Mouse (Mus musculus): ENCODE data around the gene Sgms1.

Gene Sgms1

DNA sequence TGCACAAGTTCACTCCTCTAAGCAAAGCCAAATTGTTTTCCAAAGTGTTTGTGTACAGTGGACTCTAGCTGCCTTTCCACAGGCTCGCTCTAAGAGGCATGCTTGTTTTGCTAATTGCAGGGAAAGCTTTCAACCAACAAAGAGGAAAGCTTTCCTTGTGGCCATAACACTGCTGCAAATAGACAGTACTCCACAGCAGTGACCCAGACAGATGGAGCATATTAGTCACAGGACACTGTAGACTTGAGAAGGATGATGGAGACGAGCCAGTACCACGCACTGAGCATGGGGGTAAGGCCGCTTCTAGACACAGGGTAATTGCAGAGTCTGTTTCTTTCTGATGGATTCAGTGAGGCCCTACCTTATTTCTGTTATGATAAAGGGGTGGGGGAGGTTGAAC lies 33.3 kb downstream of the Sgms1 start:
- no peak for DNase-seq (ENCODE audit: low read depth, low spot score)

DNA sequence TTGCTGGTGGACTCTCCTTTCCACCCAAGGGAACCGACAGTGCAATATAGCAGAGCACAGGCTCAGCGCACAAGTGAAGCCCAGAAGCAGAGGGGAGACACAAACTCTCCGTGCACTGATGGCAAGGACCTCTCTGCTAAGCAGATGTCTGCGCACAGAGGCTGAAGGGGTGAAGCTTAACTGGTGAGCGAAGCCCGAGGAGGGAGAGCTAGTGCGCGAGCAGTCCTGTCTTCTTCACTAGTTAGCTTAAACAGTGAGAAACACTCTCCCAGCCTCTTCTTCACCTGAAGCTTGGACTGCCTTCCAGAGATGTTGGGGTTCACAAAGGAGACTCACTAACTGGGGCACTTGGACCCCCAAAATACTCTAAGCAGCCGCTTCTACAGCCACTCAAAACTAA lies 36.1 kb downstream of the Sgms1 start:
- no peak for DNase-seq (ENCODE audit: low read depth, low spot score)

DNA sequence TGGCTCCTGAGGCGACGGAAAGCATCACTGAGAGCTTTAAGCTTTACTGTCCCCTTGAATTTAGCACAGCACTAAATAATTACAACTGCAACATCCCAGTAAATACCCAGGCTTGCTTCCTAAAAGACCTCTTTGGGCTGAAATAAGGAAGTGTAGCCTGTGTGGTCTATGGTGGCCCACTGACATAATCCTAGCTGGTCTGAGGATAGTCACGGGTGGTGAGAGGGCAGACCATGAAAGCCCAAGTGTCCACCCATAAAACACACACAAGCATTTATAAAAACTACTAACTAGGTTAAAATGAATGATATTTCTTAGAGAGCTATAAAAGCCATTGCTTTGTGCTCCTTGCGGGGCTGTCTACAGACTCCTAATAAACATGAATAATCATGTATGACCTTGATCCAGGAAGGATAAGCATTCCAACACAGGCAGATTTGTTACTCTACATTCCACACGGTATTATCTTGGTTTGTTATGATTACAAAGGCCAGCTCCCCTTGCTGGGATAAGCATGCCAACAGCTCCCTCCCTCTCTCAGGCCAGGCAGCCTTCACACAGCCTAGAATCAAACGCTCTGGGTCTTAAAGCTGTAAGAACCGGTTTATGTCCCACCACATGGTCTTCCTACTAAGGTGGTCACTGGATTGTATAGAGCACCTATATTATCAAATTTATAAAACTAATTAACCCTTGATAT lies 40.4 kb downstream of the Sgms1 start:
- DNase-seq (ENCODE audit: low read depth, low spot score), result no peak

DNA sequence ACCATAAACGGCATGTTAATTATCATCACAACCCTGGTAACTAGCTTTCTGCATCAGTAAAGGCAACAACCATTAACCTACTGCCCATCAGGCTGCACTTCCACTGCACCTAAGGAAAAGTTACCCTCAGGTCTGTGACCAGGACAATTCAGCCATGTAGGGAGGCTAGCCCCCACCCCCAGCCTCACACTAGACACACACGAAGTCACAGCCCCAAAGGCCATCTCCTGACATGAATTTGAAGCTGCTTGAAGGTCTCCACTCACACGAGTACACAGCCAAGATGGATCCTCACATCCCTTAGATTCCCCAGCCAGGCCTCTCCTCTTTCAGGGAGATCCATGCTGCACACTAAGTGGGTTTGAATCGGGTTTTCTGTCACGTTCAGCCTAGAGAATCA lies 42.0 kb downstream of the Sgms1 start:
- DNase-seq (ENCODE audit: low read depth, low spot score), result no peak

DNA sequence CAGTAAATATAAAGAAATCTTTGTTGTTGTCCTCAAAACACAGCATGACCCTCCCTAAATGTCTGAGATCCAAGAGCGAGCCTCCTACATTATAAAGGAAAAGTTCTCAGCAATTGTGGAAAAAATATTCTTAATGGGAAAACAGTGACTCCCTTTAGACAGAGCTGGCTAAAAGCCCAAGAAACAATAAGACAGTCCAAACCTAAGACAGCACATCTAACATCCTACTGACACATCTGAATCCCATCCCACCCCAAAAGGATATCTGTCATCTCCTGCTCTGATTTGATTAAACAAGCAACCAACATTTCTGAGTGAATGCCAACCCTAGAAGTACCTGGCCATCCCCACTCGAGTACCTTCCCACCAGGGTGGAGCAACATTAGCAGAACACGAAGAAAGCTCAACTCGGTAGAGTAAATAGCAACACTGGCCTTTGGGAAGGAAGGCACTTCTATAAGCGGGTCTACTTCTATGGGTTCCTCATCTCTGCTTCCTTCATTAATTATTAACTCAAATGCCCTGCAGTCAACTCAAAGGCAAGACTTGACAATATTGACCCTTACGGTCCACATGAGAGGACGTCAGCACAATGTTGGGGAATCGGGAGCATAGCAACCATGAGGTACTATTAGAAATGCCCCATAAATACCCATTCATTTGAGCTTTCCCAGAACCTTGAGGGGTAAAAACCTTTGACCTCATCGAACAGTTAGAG lies 42.7 kb downstream of the Sgms1 start:
- DNase-seq (ENCODE audit: low read depth, low spot score), result no peak

DNA sequence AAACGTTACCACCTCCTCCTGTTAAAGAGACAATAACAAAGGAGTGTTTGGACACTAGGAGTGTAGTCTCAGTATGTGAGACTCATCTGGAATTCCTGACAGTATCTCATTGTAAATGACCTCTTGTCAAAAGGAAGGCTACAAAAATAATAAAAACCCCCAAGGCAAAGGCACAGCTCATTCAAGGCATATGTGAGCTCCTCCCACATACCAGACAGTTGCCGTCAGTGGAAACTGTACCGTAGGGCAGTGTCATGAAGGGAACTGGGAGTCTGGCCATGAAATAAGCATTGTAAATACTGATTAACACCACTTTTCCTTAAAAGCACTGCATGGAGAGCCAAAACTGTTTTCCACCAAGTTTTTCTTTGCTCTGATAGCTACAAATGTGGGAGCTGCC lies 43.3 kb downstream of the Sgms1 start:
- no peak for DNase-seq (ENCODE audit: low read depth, low spot score)

DNA sequence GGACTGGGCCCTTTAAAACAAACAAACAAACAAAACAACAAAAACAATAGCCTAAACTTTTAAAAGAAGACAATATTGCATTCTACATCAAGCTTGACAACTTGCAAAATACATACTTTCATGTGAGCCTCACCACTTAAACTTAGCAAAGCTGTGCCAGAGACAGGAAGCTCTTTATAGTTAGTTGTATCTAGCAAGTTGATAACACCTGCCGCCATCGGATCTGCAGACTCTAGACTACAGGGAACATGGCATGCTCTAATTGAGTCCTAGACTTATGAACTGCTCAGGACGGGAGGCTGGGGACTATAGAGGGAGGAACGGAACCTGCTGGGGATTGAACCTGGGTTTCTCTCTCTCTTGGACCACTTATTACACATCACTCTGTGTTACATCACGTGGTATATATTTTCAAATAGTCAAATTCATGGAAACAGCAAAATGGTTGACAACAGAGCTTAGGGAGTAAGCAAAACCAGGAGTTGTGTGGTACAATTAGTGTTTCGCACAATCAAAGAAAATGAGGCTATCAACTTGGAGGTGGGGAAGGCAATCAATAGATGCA lies 44.3 kb downstream of the Sgms1 start:
- DNase-seq (ENCODE audit: low read depth, low spot score), result no peak

DNA sequence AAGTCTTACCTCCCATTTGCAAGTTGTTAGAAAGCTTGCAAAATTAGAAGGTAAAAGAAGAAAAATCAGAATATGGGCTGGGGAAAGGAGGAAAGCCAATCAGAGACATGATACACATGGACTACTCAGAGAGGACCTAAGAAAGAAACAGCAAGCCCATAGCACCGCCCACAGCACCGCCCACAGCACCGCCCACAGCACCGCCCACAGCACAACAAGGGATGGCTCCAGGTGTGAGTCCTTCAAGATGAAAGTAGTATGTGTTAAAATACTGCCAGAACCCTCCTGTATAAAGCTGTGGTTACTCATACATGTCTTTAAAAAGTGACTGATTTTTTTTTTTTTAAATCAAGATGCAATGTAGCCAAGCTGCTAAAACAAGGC lies 44.8 kb downstream of the Sgms1 start:
- DNase-seq (ENCODE audit: low read depth, low spot score), result no peak

DNA sequence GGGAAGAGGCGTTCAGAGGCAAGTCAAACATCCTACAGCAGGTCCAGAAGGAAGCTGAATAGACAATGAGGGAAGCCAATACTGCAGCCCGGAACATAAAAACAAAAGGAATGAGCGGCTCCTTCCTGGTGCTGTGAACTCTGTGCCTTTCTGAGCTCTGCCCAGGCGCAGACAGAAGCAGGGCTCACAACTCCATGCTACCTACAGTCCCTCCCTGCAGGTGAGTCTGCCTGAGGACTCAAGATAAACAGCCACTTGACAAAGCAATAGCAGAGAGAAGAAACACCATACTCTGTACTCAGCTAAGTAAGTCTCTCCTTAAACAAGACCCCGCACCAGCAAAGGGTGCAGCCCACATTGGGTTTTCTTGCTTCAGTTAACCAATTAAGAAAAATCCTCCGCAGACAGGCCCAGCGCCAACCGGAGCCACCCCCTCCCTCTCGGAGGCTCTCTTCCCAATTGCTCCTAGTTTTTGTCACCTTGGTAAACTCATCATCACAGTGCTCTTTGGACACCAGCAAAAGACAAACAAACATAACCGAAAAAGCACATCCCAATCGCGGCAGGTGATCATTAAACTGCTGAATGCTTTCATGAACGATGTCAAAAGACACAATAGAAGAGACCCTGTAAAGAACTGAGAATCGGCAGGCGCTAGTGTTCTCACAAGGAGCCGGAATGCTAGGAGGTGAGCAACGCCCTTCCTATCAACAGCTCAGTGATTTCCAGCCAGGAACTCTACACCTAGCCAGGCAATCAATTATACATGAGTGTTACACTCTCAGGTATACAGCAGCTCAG lies 45.4 kb downstream of the Sgms1 start:
- DNase-seq (ENCODE audit: low read depth, low spot score), result no peak

DNA sequence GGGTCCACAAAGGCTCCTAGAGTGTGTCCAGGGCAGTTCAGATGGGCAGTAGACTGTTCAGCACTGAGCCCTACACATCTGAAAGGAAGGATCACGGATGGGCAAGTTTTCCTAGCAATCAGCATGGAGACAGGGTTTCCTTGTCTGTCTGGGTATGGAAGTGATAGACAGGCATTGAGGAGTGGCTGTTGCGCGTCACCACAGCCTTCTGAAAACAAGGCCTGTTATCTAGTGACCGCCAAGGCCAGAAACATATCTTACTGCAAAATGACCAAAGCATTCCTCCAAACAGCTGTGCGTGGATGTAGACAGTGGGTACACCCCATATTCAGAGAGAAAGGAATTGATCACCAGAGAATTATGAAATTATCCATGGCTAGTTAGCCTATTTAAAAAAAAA lies 47.1 kb downstream of the Sgms1 start:
- DNase-seq (ENCODE audit: low read depth, low spot score), result no peak

DNA sequence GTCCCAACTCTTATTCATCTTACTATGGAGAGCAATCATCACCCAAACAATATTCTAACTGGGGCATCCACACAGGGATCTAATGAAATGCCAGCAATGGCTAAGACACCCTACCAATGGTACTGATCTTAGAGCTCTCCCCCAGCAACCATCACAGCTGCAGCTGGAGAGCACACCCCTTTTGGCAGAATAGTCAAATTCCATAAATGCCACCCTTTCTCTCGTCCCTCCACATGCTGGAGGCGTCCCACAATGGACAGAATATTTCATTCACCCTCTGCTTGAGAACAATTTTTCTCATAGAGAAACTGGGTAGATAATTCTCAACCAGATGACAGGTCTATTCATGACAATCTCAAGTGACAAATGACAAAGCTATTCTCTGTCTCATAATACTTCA lies 48.4 kb downstream of the Sgms1 start:
- no peak for DNase-seq (ENCODE audit: low read depth, low spot score)

DNA sequence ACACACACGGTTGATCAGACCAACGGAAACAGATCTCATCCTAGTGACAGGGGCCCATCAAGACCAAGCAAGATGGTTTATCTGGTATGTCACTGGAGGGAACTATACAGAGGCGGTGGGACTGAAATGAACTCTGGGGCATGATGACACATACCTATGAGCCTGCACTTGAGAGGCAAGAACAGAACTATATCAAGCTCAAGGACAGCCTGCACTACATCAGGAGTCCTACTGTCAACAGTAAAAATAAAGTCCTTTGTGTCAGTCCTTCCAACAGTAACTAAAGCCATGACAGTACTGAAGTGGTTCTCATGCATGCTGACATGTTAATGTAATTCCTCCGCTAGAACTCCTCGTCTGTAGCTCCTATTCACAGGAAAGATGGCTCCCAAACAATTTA lies 49.3 kb downstream of the Sgms1 start:
- no peak for DNase-seq (ENCODE audit: low read depth, low spot score)

DNA sequence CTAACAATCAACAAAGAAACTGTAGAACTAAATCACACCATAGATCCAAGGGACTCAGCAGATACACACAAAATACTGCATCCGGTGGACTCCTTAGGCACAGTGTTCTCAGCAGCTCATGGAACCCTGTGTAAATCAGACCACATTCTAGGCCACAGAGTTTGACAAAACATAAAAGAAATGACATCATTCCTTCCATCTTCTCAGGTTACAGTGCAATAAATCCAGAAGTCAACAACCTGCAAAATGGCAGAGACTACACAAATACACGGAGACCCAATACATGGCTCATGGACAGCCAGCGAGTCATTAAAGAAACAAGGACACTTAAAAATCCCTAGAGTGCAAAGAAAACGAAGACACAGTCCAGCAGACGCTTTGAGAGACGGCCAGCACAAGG lies 51.8 kb downstream of the Sgms1 start:
- DNase-seq (ENCODE audit: low read depth, low spot score), result no peak

DNA sequence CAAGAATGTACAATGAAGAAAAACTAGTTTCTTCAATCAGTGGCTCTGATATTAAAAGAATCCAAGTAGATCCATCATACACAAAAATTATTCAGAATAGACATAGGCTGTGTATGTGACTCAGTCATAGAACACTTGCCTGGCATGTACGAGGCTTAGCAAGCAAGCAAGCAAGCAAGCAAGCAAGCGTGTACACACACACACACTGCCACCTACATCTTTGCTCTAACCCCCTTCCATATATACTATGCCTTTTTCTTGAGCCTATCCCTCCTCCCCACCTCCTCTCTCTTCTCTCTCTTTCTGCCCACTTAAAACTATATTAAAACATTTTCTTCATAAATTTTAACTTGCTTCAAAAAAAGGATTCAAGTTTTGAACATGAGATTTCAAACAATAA lies 54.8 kb downstream of the Sgms1 start:
- DNase-seq (ENCODE audit: low read depth, low spot score), result no peak

DNA sequence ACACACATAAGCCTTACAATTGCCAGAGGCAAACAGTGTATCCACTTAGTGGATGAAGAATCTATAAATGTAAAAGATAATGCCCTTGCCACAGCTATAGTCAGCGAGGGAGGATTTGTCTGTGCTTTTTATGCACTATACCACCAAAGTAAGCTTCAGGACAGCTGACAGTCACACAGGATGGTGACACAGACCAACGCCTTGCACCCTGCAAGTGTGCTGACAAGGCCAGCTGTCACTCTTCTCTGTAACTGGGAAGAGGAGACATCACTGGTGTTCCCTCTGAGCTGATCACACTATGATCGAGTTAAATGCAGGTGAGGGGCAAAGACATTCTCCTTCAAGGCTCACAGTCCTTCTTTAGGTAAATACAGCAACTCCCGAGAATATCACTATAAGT lies 56.0 kb downstream of the Sgms1 start:
- no peak for DNase-seq (ENCODE audit: low read depth, low spot score)

DNA sequence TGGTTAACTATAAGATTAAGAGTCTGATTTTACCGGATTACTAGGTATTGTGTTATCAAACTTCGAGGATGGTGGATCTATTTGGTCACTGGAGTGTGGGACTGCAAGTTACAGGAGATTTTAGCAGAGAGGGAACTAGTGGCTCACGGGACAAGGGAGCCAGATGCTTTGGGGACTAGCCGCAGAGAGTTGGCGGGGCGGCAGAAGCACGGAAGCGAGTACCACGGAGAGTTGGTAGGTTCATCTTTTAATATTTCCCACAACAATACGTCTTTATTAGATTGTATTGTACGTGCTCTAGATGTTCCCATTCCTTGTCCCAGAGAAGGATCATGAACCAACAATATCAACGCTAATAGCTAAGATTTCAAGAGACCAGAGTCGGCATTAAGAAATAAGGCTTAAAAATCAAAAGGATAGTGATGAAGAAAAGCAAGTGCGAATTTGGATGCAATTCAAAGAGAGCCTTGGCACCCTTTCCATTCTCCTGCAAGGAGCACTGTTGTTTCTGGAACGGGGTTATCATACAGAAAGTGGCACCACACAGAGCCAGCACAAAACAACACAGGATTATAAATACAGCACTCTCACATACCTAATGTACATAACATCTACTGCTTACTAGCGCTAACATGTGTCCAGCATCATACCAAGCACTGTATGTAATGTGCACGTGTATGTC lies 56.6 kb downstream of the Sgms1 start:
- DNase-seq (ENCODE audit: low read depth, low spot score), result no peak

DNA sequence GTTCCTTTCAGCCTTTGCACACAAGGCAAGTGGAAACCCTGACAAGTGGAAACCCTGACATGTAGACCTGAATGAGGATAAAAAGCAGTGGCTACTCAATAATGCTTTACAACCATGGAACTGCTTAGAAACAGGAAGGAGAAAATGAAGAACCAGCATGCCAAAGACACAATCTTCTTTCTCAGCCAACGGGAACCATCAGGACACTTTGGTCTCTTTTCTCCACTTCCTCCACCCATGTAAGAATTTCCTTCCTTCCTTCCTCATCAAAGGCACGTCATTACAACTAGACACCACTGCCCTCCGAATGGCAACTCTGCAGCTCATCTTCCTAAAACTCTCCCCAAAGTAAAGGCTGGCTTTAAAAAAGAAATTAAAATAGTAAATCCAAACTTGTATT lies 59.3 kb downstream of the Sgms1 start:
- DNase-seq (ENCODE audit: low read depth, low spot score), result no peak

DNA sequence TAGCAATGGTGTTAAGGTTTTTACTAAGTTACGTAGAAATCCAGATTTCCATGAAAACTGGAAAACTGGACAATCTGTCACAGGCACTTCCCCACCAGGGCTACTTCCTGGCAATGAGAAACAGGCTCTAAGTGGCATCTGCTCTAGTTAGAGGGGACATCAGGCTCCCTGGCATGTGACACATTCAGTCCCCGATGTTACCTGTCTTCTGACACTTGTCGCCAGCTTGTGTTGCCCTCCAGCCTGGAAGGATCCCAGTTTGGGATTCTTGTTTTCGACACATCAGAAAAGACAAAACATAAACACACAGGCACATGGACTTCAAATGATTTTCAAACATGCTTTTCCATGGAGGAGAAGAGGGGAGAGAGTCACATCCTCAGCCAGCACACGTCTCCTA lies 60.0 kb downstream of the Sgms1 start:
- DNase-seq (ENCODE audit: low read depth, low spot score), result no peak

DNA sequence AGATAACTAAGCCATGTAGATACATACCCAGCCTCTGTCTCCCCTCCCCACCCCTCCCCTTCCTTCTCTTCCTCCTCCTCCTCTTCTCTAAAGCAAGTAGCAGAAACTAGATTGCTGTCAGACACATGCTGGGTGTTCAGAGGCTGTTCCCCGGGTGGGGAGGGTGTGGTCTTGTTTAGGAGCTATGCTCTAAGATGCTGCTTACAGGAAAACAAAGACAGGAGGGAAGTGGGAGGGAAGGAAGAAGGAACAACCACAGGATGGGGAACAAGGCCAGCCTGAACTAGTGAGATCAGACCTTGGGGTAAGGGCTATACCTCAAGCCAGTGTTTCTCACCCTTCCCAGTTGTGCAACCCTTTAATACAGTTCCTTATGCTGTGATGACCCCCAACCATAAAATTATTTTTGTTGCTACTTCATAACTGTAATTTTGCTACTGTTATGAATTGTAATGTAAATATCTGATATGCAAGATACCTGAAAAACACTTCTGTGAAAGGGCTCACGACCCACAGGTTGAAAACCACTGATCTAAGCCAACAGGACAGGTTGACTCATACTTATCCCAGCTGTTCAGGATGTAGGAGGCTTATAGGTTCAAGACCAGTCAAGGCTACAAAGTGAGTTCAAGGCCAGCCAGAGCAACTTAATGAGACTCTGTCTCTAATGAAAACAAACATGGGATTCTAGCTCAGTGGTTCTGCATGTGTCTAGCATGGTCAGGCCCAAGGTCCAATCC lies 61.3 kb downstream of the Sgms1 start:
- DNase-seq (ENCODE audit: low read depth, low spot score), result no peak

DNA sequence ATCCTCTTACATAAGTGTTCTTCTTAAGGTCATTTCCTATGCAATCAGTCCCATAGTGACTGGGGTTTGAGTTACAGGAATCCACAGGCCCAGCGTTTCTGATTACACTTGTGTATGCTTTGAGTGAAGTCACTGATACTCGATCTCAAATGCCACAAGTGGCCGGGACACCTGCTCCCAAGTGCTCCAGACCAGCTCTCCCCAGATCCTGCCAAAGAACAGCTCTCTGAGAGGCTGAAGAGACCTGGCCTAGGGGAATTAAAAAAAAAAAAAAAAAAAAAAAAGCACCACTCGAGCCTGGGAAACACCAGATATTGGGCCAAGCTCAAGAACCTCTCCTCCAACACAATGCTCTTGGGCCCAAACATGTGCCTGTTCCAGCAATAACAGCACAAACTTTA lies 62.9 kb downstream of the Sgms1 start:
- DNase-seq (ENCODE audit: low read depth, low spot score), result no peak

DNA sequence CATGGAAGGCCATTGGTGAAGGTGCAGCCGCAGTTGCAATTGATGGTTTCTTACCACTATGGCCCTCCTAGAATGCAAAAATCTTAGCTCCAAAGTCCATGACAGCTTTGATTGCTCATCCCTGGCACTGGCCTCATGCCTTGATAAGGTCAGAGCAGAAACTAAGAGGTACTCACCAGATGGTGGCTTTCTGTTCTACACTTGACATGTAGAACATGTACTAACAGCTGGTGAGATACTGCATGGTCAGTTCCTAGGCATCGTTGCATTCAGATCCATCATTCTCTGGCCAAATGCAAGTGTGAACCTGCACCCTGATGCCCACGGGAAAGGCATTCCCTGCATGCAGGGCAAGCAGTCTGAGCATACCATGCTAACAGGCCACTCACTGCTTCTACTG lies 63.4 kb downstream of the Sgms1 start:
- no peak for DNase-seq (ENCODE audit: low read depth, low spot score)

All from brain, embryonic 18.5 days (tissue).